Mouse (Mus musculus) gastrocnemius, postnatal 4 days (tissue): ENCODE measurements around the gene Chga. TPM values are rescaled to one million over a fixed set of nuclear protein-coding genes. Genes with fewer than 3 reads are reported as not detected.

Experiments
- DNase-seq, 2 experiments: peaks; one replicate each; pipeline ENCODE4 v3.0.0; 2021 to 2022; ENCODE audit warnings: low spot score in 2 of 2, mixed read lengths in 2 of 2
- total RNA-seq, 2 experiments: library from RNA; stranded (reverse); gene quantifications; 2 replicates each; pipeline ENCODE4 v1.2.3; 2021

Gene Chga
- total RNA-seq, 2 experiments from 2014 or later: 0.20 TPM; not detected in 1

DNA sequence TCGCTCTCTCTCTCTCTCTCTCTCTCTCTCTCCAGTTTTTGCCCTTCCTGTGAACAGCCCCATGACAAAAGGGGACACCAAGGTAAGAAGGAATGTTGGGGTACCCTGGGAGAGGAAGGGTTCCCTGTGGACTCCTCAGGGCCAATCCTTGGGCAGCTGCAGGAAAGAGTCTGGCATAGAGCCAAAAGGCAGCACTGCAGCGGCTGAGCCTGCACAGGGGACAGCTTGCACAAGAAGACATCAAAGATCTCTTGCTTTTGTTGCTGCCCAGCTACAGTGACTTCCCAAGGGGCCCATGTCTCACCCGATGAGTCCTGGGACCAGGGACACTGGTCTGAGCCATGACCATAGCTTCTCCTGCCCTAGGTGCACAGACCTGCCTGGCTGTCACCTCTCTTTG, 1.1 kb downstream of the Chga start:
- no peak for DNase-seq

GRCm38 (mm10) chr12:102557372-102557771, 2.6 kb downstream of the Chga start:
- DNase-seq: no peak

DNA sequence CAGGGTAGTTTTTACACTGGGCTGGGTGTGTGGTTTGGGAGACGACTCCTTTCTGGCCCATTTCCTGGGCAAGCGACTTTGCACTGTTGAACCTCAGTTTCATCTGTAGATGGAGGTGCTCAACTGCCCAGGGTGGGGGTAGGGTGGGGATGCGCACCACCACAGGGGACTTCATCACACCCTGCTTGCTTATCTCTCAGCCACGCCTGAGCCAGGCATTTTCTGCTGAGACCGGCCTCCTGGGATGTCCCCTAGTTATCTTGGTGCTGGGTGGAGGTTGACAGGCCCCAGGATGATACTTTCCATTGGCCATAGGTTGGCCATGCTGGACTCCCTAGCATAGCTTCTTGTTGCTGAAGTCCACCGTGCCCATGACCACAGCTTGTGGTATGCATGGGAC, 10.3 kb downstream of the Chga start:
- DNase-seq: no peak

DNA sequence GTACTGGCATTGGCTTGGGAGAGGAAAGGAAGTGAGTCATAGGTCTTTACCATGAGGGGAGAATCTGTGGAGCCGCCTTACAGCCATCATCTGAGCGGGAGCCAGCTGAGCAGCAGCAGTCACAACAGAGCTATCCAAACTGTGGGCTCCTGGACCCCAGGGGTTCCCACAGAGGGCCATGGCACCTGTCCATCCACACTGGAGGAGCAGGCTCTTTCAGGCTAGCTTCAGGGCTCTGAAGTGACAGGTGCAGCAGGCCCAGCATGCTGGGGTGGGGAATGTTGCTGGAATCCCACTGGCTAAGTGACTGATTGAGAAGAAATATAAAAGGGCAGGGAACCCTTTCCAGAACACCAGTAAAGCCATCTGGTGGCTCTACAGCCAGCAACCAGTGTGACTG, 12.2 kb downstream of the Chga start:
- DNase-seq: no peak

- DNase-seq: no peak
These were observed 13.4 kb downstream of the Chga start for GRCm38 (mm10) chr12:102568219-102568618.

GRCm38 (mm10) chr12:102570111-102570510, 15.3 kb downstream of the Chga start:
- DNase-seq: no peak

DNA sequence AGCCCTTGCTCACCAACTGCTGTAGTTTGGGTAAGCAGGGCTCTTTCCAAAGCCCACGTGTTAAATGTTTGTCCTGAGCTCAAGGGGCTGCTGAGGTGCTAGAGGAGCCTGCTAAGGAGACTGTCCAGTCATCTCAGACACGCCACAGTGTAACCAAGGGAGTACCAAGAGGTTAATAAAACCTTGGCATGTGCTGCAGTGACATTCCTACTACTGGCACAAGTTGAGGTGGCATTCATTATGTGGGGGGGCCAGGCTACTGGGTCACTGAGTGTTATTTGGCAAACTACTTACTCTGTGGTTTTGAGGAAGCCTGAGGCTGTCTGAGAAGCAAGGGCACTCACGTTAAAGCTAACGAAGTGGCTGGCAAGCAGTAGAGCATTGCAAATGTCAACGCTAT, 16.0 kb downstream of the Chga start:
- no peak for DNase-seq

- no peak for DNase-seq
These were observed 16.9 kb downstream of the Chga start for GRCm38 (mm10) chr12:102571666-102572065.

DNA sequence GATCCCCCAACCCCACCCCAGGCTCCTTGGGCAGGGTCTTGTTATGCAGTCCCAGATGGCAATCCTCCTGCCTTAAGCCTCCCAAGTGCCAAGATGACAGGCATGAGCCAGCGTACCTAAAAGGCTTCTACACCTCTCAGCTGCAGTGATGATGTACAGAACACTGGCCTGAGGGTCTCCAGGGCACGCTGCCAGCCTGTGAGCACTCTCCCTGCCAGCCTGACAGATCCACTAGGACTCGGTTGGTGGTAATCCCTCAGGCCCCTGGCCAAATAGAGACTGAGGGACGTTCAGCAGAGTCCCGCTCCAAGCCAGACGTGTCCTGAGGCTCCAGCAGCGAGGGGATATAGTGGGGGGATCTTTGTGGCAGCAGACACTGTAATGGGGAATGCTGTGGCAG, 18.3 kb downstream of the Chga start:
- DNase-seq: no peak

DNA sequence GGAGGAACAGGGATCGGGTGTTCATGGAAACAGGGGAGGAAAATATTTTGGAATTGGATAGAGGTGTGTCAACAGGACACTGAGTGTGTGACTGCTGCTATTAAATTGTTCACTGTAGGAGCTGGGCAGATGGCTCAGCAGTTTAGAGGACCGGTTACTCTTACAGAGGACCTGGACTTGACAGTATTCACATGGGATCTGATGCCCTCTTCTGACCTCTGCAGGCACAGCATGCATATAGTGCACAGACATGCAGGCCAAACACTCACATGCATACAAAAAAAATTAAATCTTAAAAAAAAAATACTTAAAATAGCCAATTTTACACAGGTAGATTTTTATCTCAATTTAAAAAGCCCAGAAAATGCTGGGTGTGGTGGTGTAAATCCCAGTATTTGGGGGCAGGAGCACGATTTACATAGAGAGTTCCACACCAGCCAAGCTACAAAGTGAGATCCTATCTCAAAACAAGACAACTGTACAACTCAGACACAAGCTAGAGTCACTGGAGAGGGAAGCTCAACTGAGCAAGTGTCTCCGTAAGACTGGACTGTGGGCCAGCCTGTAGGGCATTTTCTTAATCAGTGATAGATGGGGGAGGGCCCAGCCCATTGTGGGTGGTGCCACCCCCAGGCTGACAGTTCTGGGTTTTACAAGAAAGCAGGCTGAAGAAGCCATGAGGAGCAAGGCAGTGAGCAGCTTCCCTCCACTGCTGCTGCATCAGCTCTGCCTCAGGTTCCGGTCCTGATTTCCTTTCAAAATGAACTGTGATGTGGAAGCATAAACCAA, 21.0 kb downstream of the Chga start:
- DNase-seq: no peak

DNA sequence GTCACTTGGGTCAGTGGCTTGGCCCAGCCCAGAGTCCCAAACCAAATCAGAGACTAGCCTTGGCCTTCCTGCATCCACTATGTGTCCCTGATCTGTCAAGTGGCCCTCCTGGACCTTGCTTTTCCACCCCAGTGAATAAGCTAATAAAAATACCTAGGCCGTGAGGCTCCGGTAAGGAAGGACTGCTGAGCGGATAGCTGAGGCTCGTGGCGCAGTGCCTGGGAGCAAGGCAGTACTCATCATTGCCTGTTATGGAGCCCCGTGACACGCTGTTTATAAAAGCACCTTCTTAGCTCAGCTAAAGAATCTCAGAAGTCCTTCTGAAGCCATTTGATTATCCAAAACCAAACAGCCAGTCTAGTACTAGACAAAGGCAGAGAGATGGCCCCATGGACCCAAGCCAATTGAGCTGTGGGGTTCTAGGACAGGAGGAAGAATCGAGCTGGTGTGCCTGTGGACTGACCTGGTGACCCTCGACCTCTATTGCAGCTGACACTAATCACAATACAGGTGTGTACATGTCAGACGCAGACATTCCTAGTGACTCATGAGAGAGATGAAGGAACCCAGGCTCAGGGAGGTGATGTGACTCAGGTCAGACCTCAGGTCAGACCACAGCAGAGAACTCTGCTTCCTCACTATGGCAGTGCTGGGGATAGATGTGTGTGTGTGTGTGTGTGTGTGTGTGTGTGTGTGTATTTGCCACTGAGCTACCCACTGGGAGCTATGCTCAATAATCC, 22.1 kb downstream of the Chga start:
- no peak for DNase-seq

GRCm38 (mm10) chr12:102579041-102579440, 24.3 kb downstream of the Chga start:
- DNase-seq: peak; percentile 66 to 82

DNA sequence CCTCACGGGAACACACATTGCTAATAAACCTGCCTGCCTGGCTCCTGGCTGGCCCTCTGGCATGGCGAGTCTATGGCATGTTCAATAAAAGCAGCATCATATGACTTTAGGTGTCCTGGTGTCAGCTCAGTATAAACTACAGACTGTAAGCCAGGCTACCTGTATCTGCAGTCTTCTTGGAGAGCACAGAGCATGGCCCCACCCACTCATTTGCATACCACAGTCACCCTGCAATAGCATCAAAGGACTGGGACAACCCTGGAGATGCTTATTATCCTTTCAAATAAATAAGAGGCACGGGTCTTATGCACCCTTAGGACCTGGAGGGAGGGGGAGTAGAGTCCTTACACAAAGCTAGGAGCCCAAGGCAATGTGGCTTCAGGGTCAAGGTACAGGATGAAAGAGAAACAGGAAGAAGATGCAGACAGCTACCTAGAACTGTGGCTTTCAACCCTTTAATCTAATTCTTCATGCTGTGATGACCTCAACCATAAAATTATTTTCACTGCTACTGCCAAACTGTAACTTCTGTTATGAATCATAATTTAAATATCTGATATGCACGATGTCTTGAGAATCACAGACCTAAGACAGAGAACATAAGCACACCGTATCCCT, 26.9 kb downstream of the Chga start:
- no peak for DNase-seq

DNA sequence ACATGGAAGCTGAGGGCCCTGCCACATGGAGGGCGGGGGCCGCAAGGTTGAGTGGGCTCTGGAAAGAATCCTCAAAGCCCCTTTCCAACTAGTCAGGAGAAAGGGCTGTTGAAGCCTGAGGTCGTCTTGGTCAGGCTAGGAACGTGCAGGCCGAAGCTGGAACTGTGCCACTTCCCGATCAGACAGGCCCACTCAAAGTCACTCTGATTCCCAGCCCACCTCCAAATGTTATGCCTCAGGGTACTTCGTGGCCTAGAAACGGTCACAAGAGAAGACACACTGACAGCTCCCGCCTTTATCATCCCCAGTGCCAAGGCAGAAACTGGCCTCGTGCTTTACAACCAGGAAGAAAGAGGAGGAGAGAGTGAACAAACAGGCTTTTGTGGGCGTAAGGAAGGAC, 27.7 kb downstream of the Chga start:
- DNase-seq: no peak

DNA sequence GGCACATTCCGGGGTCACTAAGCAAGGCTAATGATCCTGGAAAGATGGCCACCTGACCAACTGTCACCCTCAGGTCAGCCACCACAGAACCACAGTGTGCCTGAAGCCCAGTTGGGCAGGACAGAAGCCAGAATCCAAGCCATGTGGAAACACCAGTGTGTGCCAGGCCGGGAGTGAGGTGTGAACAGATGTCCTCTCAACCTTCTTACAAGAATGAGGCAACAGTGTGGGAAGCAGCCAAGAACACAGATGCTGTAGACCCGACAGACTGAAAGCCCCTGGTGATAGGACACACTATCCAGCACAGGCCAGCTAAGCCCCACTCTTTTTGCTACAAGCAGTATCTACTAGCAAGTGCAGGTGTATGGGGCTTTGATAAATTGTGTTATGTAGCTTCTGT, 30.6 kb downstream of the Chga start:
- DNase-seq: no peak

DNA sequence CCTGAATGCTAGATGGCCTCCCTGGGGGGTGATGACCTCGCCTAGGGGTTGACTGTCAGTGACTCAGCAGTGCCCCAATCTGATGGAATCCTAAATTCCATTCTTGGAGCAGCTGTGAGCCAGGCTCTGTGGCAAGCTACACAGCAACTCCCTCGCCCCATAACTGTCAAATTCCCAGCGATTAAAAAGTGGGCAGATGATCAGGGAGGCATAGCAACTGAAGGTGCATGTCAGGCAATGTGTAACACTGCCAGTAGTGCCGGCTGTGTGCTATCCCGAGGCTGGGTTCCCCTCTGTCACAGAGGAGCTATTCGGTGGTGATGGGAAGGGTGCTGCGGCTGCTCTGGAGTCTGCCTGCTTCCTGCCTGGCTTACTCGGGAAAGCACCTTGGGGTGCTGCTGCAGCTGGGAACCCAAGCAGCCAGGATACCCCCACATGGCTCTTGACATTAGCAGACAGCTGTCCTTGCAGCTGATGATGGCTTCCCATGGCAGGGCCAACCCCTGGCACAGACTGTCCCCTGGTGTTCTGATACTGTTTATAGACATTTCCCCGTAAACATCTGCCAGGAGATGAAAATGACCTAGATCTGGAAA, 31.6 kb downstream of the Chga start:
- peak in 1 of 2 experiments; percentile 31 for DNase-seq

DNA sequence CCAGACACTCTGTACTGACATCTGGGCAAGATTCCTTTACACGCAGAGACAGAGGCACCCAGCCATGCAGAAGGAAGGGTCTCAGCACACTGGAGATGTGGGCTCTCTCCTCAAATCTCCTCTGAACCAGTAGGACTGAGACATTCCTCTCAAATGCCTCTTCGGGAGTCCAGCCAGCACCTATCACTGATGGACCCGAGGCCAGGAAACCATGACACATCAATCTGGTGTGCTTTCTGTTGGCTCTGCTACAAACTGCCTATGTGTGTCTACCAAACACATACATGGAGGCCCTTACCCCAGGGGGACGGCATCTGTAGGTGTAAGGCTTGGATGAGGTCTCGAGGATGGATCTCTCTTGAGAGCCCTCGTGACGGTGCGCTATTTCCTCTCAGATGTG, 32.3 kb downstream of the Chga start:
- DNase-seq: no peak

DNA sequence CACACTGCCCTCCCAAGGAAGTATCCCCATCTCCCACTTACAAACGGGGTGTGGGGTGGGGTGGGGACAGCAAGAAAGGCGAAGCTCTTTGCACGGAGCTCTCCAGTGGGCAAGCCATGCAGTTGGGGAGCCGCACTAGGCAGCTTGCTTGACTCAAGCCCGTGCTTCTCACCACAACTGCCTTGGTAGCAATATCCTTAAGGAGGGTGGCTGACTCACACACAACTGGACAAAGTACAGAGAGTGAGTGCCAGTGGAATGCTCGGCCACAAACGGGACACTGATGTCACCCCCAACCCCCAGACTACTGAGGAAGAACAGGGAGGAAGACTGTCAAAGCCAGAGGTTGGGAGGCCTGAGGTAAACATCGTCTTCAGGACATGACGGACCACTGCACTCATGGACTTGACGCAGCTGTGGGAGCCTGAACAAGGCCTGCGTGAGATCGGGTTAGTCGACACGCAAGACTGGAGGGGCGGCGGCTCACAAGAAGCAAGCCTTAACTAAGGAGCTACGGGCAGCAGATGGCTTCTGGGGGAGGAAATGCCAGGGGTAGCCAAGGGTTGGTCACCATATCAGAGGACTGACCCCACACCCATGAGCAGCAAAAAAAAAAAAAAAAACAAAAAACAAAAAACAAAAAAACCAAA, 36.1 kb downstream of the Chga start:
- no peak for DNase-seq

DNA sequence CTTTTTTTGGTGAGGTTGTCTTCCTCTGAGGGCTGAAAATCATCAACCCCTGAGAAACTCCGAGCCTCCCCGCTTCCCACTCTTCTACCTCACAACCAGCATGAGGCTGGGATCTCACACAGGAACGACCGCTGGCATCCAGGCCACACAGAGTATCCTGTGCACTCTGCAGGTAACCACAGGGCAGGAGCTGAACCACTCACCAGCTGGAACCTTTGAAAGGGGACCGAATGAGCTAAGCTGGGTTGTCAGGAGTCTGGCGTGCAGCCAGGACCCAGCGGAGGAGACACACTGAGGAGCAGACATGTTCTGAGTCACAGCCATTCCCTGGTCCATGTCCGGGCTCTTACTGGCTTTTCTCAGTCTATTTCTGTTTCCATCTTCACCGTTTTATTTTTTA, 38.9 kb downstream of the Chga start:
- no peak for DNase-seq

- DNase-seq: no peak
These were observed 39.9 kb downstream of the Chga start for GRCm38 (mm10) chr12:102594627-102595026.

- no peak for DNase-seq
These were observed 41.6 kb downstream of the Chga start for GRCm38 (mm10) chr12:102596410-102596809.
